Mouse (Mus musculus): Measurements from ENCODE around the gene Arhgef1.

Gene Arhgef1

GRCm38 (mm10) chr7:24974893-24975595, 72.3 kb downstream of the Arhgef1 start:
- ChIA-PET CTCF (interaction anchor here in 3 of 4 experiments (0.6 to 3.4 kb wide), 8 partner anchors 9 to 676 kb away, joined by 3 to 42 read pairs (median 4); no protein-coding TSS in a partner anchor), POLR2A (interaction anchor here in 3 of 4 experiments (0.6 to 1.4 kb wide), 3 partner anchors 10 to 84 kb away, joined by 3 read pairs; no protein-coding TSS in a partner anchor)
